Mouse (Mus musculus): ENCODE data around the gene Atp11a.

DNA sequence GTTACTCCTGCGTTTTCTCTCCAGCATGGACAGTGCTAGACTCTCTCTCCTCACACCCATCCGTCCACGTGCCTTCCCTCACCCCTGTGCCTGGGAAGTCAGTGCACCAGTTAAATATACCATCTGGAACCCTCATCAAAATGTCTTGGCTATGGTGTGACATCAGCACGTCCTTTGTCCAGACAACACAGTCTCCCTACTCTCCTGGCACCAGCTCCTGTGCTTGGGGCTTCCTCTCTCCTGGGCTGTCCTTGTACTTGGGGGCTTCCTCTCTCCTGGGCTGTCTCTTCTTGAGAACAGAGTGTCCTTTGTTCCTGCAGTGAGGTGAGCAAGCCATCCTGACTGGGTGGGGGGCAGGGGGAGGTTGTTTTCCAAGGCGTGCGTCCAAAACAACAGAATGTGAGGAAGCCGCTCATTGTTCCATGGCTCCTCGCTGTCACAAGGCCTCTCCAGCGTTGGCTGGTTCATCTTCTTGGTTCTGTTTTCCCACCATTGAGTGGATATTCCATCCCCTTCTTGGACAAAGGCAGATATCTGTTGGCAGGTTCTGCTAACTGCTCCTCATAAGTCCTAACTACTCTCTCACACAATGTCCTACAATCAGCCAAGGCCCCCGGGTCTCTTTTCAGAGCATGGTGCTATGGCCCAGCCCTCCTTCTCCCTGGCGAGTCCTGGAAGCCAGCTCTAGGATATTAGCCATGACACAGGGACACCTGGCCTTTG lies 148.9 kb downstream of the Atp11a start:
- TF ChIP-seq POLR2AphosphoS2 (IDR thresholded peaks at IDR 0.05; ENCODE audit: low read depth, low read length), result no peak
- TF ChIP-seq EP300 (IDR thresholded peaks at IDR 0.05; ENCODE audit: low read length), result no peak
- TF ChIP-seq JUN (IDR thresholded peaks at IDR 0.05; ENCODE audit: insufficient read depth, low read depth, low read length), result no peak
- no peak for TF ChIP-seq ZC3H11A (IDR thresholded peaks at IDR 0.05; ENCODE audit: low read depth, low read length)
- TF ChIP-seq GABPA (IDR thresholded peaks at IDR 0.05; ENCODE audit: insufficient replicate concordance, low read depth, low read length), result no peak
- TF ChIP-seq BHLHE40 (IDR thresholded peaks at IDR 0.05; ENCODE audit: low read depth, low read length), result no peak
- TF ChIP-seq USF2 (conservative IDR thresholded peaks at IDR 0.05; ENCODE audit: low read depth, low read length), result no peak
- no peak for TF ChIP-seq JUND (conservative IDR thresholded peaks at IDR 0.05; ENCODE audit: low read depth, low read length)
